Mouse (Mus musculus): ENCODE measurements around the gene Papolg. TPM values are rescaled to one million over a fixed set of nuclear protein-coding genes. Genes with fewer than 3 reads are reported as not detected.
"Not testable (repeated sequence)": the region's sequence is repeated elsewhere in the genome, so short reads cannot be mapped to it uniquely, and the experiment has no call there.

Gene Papolg
- polyA plus RNA-seq (2015; fragmentation: Nextera tagmentation; extraction: Ambion mirVana) = 7.3 and 7.4 TPM in 2 replicates

DNA sequence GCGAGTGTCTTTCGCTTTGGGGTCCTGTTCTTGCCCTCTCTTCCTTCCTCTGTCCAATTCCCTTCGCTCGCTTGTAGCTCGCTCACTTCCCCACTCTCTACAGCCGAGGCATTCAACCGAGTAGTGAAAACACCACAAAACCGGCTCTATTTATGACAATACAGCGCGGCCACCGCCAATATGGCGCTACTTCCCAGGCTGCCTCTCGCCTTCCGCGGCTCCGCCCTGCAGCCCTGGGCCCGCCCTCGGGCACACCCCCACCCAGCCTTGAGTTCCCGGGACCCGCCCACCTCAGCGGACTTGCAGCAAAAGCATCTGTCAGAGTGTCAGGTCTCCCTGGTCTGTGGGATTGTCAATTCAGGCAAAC lies at the start of gene Papolg:
Gene Papolg, minus strand, starts transcription at position 194 of the 367 bp plus-strand sequence.
- ATAC-seq (peak; percentile 100), DNase-seq (ENCODE audit: low spot score) (peak; percentile 95)
- H3K4me1 ChIP-seq (ENCODE audit: insufficient read depth, low read depth, low read length) = no peaks in the 10 kb centered on the region
- H3K27me3 ChIP-seq (replicated peaks; ENCODE audit: insufficient read depth, low read length) = no peaks in the 10 kb centered on the region
- H3K36me3 ChIP-seq (ENCODE audit: insufficient read depth, low read length) = 0 out of 2 replicates have a peak, but pooled peaks cover 5% of the 10 kb centered on the region
- H3K27ac ChIP-seq (ENCODE audit: low read length) = peak within 1 kb of the TSS; percentile 88
- H3K4me3 ChIP-seq (ENCODE audit: low read depth, low read length) = peak within 1 kb of the TSS; percentile 96
- TF ChIP-seq EP300 (IDR thresholded peaks at IDR 0.05) (no peak), CTCF (IDR thresholded peaks at IDR 0.05) (no peak)
- H3K9me3 ChIP-seq (ENCODE audit: low read length) = no peaks in the 10 kb centered on the region
- peak within 1 kb of the TSS; percentile 89 for H3K4me2 ChIP-seq (replicated peaks; ENCODE audit: low read depth, low read length)
- peak within 1 kb of the TSS; percentile 84 for H3K9ac ChIP-seq (replicated peaks; ENCODE audit: low read depth)
- under 1% methylated on average over 21 of the region's 21 CpGs for WGBS

DNA sequence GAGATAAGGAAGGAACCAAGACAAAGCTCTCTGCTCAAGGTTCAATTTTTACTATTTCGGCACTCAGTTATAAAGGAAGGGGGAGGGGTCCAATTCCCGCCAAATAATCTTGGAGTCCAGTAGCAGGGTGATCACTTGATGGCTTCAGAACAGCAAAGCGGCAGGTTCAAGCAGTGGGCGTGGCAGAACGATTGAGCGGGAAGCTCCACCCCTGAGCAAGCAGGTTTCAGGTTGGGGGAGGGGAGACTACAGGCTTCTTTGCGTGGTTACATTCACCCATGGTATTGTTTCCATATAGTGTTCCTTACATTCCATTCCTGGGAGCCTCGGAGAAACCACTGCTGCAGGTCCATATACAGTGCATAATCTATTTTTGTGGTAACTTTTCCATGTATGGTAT lies 33.1 kb upstream of the Papolg start:
- not testable (repeated sequence) for H3K9ac ChIP-seq (replicated peaks; ENCODE audit: low read depth); H3K9me3 ChIP-seq (ENCODE audit: low read length); H3K4me3 ChIP-seq (ENCODE audit: low read depth, low read length); ATAC-seq; H3K27ac ChIP-seq (ENCODE audit: low read length); H3K4me2 ChIP-seq (replicated peaks; ENCODE audit: low read depth, low read length); H3K36me3 ChIP-seq (ENCODE audit: insufficient read depth, low read length); H3K27me3 ChIP-seq (replicated peaks; ENCODE audit: insufficient read depth, low read length); H3K4me1 ChIP-seq (ENCODE audit: insufficient read depth, low read depth, low read length); DNase-seq (ENCODE audit: low spot score)
- WGBS = 19% methylated on average over 8 of the region's 8 CpGs

DNA sequence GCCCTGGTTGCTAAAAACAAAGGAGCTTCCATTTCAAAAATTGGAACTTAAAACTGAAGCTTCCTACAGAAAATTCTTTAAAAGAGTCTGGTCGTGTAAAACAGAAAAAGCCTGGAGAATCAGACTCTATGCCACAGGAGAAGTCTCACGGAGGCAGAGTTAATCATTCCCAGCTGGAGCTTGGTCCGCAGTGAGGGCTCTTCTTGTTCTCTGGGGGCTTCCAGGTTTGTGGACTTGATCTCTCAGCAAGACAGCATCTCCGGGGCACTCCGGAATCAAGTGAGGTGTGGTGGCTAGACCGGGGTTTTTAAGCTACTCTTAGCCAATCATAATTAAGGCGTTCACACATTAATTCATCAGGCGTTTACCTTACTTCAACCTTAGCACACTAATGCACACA lies 32.6 kb upstream of the Papolg start:
- no peak for ATAC-seq
- TF ChIP-seq CTCF (IDR thresholded peaks at IDR 0.05) (no peak), EP300 (IDR thresholded peaks at IDR 0.05) (no peak)
- no peak for DNase-seq (ENCODE audit: low spot score)
- H3K4me1 ChIP-seq (ENCODE audit: insufficient read depth, low read depth, low read length) = no peaks in the 10 kb centered on the region
- no peaks in the 10 kb centered on the region for H3K27me3 ChIP-seq (replicated peaks; ENCODE audit: insufficient read depth, low read length)
- no peaks in the 10 kb centered on the region for H3K9me3 ChIP-seq (ENCODE audit: low read length)
- H3K27ac ChIP-seq (ENCODE audit: low read length) = no peak overlapping the region
- H3K4me2 ChIP-seq (replicated peaks; ENCODE audit: low read depth, low read length) = no peak overlapping the region
- H3K9ac ChIP-seq (replicated peaks; ENCODE audit: low read depth) = no peak overlapping the region
- no peak overlapping the region for H3K4me3 ChIP-seq (ENCODE audit: low read depth, low read length)
- no peaks in the 10 kb centered on the region for H3K36me3 ChIP-seq (ENCODE audit: insufficient read depth, low read length)
- 35% methylated on average over 8 of the region's 8 CpGs for WGBS

DNA sequence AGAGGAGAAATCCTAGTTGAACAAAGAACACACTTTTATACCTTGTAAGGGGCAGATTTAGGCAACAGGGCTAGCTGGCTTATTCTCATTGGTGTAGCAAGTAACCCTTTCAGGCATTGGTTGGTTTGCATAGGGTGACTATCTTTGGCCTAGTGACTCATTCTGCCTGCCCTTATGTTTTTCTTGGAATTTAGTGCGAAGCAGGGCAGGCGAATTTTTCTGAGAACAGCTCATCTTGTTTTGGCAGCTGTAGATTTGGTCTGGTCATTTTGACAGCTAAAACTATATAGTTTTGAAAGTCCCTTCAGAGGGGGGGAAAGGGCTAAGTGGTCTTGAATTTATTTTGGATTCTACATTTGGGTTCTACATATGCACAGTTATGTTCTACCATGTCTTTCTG lies 18.8 kb upstream of the Papolg start:
- ATAC-seq = not testable (repeated sequence)

DNA sequence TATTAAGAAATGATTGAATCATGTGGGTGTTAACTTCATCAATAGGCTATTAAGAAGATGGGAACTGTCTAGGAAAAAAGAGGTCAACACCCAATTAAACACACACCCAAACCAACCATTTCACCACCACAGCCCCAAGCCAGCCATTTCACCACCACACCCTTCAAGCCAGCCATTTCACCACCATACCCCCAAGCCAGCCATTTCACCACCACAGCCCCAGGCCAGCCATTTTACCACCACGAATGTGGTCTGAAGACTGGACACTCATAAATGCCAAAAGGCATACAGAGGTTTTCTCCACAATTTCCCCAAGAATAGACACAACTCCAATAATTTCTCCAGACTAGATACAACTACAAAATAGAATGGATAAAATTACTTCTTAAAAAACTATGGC lies 8.9 kb upstream of the Papolg start:
- DNase-seq (ENCODE audit: low spot score) (no peak), ATAC-seq (no peak)
- Histone ChIP-seq H3K27me3 (replicated peaks; ENCODE audit: insufficient read depth, low read length) (no peaks in the 10 kb centered on the region), H3K4me1 (ENCODE audit: insufficient read depth, low read depth, low read length) (no peaks in the 10 kb centered on the region), H3K9ac (replicated peaks; ENCODE audit: low read depth) (no peak overlapping the region), H3K36me3 (ENCODE audit: insufficient read depth, low read length) (no peaks in the 10 kb centered on the region), H3K27ac (ENCODE audit: low read length) (no peak overlapping the region), H3K9me3 (ENCODE audit: low read length) (no peaks in the 10 kb centered on the region), H3K4me3 (ENCODE audit: low read depth, low read length) (no peak overlapping the region), H3K4me2 (replicated peaks; ENCODE audit: low read depth, low read length) (no peak overlapping the region)
- TF ChIP-seq EP300 (IDR thresholded peaks at IDR 0.05) = no peak
- no peak for TF ChIP-seq CTCF (IDR thresholded peaks at IDR 0.05)
- 69% methylated on average over 1 of the region's 1 CpGs for WGBS

More for the DNA sequence above, 18.8 kb upstream of the Papolg start:
- H3K4me2 ChIP-seq (replicated peaks; ENCODE audit: low read depth, low read length); H3K9ac ChIP-seq (replicated peaks; ENCODE audit: low read depth); H3K27me3 ChIP-seq (replicated peaks; ENCODE audit: insufficient read depth, low read length); H3K27ac ChIP-seq (ENCODE audit: low read length); H3K9me3 ChIP-seq (ENCODE audit: low read length); DNase-seq (ENCODE audit: low spot score); H3K4me3 ChIP-seq (ENCODE audit: low read depth, low read length); H3K36me3 ChIP-seq (ENCODE audit: insufficient read depth, low read length); H3K4me1 ChIP-seq (ENCODE audit: insufficient read depth, low read depth, low read length): not testable (repeated sequence)
- WGBS = 72% methylated on average over 2 of the region's 2 CpGs

DNA sequence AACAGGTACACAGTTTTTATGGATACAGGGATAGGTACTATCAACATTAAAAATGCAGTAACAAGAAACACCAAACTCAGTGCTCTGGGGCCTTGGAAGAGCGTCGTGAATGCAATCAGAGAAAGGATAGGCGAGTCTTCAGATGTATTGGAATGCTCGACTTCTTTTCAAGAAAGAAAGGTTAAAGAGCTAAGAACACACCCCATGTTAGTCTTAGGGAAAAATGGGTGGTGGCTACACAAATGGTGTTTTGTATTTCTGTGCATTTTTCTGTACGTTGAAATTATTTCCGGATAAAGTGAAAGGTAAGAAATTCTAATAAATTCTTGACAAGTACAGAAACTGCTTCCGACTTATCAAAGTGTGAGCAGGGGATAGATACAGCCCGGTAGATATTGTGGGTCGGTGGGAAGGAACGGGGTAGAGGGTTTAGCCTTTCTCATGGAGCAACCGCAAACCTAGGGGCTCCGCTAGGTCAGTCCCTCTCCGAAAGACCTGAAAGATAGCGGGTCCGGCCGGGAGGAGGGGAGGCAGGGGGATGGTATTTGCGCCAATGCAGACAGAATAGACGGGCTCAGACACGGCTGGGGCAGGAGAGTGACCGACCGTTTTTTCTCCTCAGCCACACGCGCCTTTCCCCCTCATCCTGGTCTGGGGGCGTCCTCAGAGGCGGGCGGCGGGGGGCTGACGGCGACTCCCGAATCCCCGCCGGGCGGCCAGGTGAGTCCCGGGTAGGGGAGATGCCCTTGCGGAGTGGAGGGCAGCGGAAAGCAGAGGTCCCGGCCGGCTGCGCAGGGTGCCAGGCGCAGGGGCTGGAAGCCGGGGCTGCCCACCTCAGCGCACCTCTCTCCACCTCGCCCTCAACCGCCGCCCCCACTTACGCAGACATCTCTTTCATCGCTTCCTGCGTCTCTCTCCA lies 653 bp downstream of the Papolg start:
- Histone ChIP-seq H3K4me1 (ENCODE audit: insufficient read depth, low read depth, low read length) (no peaks in the 10 kb centered on the region), H3K27ac (ENCODE audit: low read length) (peak overlapping the region; percentile 88), H3K9me3 (ENCODE audit: low read length) (no peaks in the 10 kb centered on the region), H3K4me3 (ENCODE audit: low read depth, low read length) (peak overlapping the region; percentile 96), H3K36me3 (ENCODE audit: insufficient read depth, low read length) (0 out of 2 replicates have a peak, but pooled peaks cover 5% of the 10 kb centered on the region), H3K27me3 (replicated peaks; ENCODE audit: insufficient read depth, low read length) (no peaks in the 10 kb centered on the region), H3K4me2 (replicated peaks; ENCODE audit: low read depth, low read length) (peak overlapping the region; percentile 89), H3K9ac (replicated peaks; ENCODE audit: low read depth) (peak overlapping the region; percentile 84)
- WGBS = under 1% methylated on average over 45 of the region's 48 CpGs
- TF ChIP-seq CTCF (IDR thresholded peaks at IDR 0.05) (no peak), EP300 (IDR thresholded peaks at IDR 0.05) (no peak)
- ATAC-seq (peak; percentile 76), DNase-seq (ENCODE audit: low spot score) (peak; percentile 11)
